Mouse (Mus musculus) left cerebral cortex, adult 9 months (tissue): Measurements from ENCODE around the gene Xpot.

Experiments
- DNase-seq, 2 experiments: peaks; one replicate each; pipeline ENCODE4 v3.0.0; 2022; ENCODE audit warnings: low spot score in 2 of 2

Gene Xpot

GRCm38 (mm10) chr10:121576372-121576771 is 49.8 kb downstream of the Xpot start:
- DNase-seq: no peak

- DNase-seq: no peak
Observed at GRCm38 (mm10) chr10:121571511-121572147, 54.5 kb downstream of the Xpot start.

- no peak for DNase-seq
Observed at GRCm38 (mm10) chr10:121571031-121571430, 55.1 kb downstream of the Xpot start.

GRCm38 (mm10) chr10:121569796-121570195 is 56.3 kb downstream of the Xpot start:
- no peak for DNase-seq

GRCm38 (mm10) chr10:121569001-121569589 is 57.0 kb downstream of the Xpot start:
- no peak for DNase-seq

- no peak for DNase-seq
Observed at GRCm38 (mm10) chr10:121568534-121568933, 57.6 kb downstream of the Xpot start.

- no peak for DNase-seq
Observed at GRCm38 (mm10) chr10:121568026-121568425, 58.1 kb downstream of the Xpot start.

GRCm38 (mm10) chr10:121564447-121564846 is 61.7 kb downstream of the Xpot start:
- no peak for DNase-seq

- DNase-seq: no peak
Observed at GRCm38 (mm10) chr10:121558231-121558630, 67.9 kb downstream of the Xpot start.

GRCm38 (mm10) chr10:121556263-121556662 is 69.9 kb downstream of the Xpot start:
- DNase-seq: no peak

- DNase-seq: no peak
Observed at GRCm38 (mm10) chr10:121550334-121550733, 75.8 kb downstream of the Xpot start.

- DNase-seq: no peak
Observed at GRCm38 (mm10) chr10:121549670-121550069, 76.5 kb downstream of the Xpot start.

- no peak for DNase-seq
Observed at GRCm38 (mm10) chr10:121547162-121547561, 79.0 kb downstream of the Xpot start.

GRCm38 (mm10) chr10:121543577-121543976 is 82.6 kb downstream of the Xpot start:
- DNase-seq: no peak

GRCm38 (mm10) chr10:121542156-121542555 is 84.0 kb downstream of the Xpot start:
- no peak for DNase-seq
